Mouse (Mus musculus) kidney, adult 11 months (tissue): Measurements from ENCODE around the gene Mark1.
A peak's percentile ranks its signal among the peaks of the same experiment; 100 is the strongest.

Source experiments
- DNase-seq: peaks from one replicate; pipeline ENCODE4 v3.0.0; 2022

Gene Mark1

GRCm38 (mm10) chr1:184882281-184883268 lies 116.8 kb downstream of the Mark1 start, which contains the start of gene C130074G19Rik:
Gene C130074G19Rik (minus strand): TSS chr1:184883218.
- DNase-seq = peak; percentile 90

GRCm38 (mm10) chr1:184881861-184882260 lies 117.5 kb downstream of the Mark1 start:
- no peak for DNase-seq

GRCm38 (mm10) chr1:184881211-184881610 lies 118.2 kb downstream of the Mark1 start:
- DNase-seq = no peak

GRCm38 (mm10) chr1:184878860-184879259 lies 120.5 kb downstream of the Mark1 start:
- DNase-seq = peak; percentile 84

DNA sequence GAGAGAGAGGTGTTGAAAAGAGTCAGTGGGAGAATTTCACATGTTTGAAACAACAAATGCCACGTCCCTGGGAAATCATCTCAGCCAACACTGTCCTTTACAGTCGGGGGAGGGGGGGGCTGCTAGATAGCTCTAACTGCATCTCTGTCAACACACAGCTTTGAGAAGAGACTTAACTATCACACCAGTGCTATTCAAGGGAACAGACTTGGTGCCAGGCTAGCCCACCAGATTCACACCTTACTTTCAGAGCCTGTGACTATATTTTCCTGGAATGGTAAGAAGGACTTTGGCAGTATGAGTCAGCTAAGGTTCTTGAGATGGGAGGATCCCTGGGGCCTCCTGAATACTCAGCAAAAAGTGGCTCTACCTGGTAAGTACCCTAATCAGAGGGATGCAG lies 122.1 kb downstream of the Mark1 start:
- no peak for DNase-seq

DNA sequence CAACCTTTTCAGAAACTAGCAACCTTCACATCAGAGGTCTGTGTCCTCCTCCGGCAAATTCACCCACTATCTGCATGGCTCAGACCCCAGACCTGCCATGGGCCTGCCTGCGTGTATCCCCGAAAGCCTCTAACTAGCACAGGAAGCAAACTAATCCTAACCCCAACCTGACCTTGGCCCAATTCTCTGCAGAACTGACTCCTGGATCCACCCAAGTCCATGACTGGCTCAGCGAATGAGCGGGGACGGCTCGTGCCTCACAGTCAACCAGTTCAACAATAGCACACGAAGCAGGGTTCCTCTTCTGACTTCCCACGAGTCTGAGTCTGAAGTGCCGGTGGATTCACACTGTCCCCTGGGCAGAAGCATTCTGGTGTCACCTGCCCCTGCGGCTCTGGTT lies 125.5 kb downstream of the Mark1 start:
- no peak for DNase-seq

DNA sequence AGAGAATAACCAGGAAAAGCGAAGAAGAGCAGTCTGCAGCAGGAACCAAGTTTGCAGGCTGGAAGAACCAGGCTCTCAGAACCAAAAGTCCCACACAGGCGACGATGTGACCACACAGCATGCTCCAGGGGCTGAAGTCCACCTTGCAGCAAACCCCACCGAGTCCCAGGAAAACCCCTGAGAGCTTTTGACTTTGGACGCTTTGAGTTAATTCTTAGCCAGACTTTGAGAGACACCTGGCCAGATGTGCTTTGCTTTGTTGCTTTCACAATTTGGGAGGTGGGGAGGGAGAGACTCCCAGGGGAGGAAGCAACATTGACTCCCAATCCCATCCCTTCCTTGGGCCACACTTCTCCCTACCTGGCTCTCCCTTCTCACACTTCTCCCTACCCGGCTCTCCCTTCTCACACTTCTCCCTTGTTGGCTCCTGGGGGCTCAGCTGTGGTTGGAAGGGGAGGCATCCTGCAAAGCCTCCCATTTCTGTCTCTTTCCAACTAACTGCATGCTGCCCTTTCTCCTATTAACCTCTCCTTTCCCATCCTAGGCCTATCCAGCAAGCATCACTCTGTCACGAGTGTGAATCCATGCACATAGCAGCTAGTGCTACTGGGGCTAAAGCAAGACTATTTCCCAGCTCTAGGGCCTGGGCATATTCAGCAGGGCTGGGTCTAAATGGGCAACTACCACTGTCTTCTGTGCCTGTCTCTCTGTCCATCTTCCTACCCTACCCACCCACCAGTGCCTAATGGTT lies 127.1 kb downstream of the Mark1 start:
- peak; percentile 83 for DNase-seq

- DNase-seq = peak; percentile 69
Observed at GRCm38 (mm10) chr1:184871506-184871905, 127.9 kb downstream of the Mark1 start.

GRCm38 (mm10) chr1:184870646-184871385 lies 128.6 kb downstream of the Mark1 start:
- no peak for DNase-seq

GRCm38 (mm10) chr1:184869939-184870565 lies 129.3 kb downstream of the Mark1 start:
- DNase-seq = peak; percentile 87

GRCm38 (mm10) chr1:184867640-184868120 lies 131.7 kb downstream of the Mark1 start:
- no peak for DNase-seq

DNA sequence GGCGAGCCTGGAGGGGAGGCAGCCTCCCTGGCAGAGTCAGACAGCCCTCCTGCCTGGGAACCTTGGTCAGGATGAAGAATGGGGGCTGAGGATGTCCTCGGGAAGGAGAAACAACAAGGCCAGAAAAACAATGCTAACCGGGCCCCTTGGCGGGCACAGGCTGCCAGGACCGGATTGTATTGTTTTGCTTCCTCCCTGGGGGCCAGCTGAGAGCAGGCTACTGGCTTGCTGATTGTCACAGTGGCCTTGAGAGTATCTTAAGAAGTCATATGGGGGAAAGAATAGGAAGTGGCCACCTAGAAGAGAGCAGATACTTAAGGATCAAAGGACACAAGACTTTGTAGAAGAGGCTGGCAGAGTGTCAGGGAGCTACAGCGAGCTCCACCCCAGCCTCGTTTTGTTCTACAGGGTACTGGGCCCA lies 135.0 kb downstream of the Mark1 start:
- DNase-seq = peak; percentile 57

DNA sequence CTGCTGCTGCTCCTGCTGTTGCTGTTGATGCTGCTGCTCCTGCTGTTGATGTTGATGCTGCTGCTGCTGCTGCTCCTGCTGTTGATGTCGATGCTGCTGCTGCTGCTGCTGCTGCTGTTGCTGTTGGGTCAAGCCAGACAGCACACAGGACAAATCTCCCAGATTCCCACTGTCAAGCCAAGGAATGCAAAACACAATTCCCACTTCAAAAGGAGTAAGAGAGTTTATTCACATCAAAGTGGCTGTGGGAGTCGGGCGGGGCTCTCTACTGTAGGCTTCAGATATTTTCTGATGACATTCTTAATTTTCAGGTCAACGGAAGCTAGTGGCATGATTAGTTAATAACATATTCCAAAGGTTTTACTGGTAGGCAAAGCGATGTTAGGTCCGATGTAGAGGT lies 136.7 kb downstream of the Mark1 start:
- DNase-seq = no peak

DNA sequence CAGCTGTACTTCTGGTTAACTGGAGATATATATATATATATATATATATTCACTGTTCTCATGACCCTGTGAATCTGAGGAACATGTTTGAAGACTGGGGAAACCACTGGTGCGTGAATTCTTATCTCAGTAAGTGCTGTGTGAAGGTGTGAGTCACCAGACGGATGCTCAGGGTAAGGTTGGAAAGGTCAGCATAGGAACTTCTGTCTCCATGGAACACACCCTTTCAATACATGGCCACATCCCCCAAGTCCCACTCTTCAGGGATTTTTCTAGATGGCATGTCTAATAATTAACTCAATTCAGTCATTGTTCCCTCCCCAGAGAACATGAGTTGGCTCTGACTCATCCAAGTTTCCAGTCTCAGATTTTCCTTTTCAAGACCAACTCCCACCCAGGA lies 137.8 kb downstream of the Mark1 start:
- DNase-seq = no peak

DNA sequence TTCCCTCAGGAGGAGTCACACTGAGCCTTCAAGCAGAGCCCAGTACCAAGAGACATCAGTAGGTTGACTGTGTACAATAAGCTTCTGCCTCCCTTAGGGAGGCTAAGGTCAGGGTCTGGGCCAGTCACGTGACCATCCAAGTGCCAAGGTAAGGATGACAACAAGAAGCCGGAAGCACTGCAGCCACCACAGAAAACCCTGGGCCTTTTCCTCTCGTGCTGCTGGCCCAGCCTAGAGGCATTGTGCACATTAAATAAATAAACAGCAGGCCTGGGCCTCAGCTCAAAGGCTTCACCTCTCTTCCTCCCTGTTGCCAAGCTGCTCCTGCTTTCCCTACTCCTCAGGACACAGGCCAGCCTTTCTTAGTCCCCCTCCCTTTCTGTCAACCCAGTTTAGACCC lies 139.1 kb downstream of the Mark1 start:
- DNase-seq = no peak

- DNase-seq = peak; percentile 71
Observed at GRCm38 (mm10) chr1:184858253-184858652, 141.1 kb downstream of the Mark1 start.

- no peak for DNase-seq
Observed at GRCm38 (mm10) chr1:184857216-184857615, 142.2 kb downstream of the Mark1 start.

- no peak for DNase-seq
Observed at GRCm38 (mm10) chr1:184853922-184854321, 145.4 kb downstream of the Mark1 start.

DNA sequence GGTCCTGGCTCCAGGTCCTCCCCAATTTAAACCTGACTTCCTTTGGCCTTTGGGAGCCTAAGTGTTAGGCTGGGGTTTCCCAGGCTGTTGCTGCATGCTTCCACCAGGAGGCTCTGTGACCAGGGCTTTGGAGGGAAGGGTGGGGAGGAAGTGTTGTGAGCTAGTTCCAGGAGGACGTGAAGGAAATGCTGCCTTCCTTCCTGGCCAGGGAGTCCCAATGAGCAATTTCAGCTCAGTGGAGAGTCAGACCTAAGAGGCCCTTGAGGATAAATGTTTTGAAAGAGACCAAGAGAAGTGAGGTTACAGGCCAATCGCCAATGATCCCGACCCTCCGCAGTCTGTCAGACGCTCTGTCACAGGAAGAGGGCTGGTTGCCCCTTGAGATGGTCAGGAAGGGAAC lies 146.0 kb downstream of the Mark1 start:
- peak; percentile 76 for DNase-seq

GRCm38 (mm10) chr1:184851741-184852618 lies 147.4 kb downstream of the Mark1 start:
- DNase-seq = peak; percentile 97

GRCm38 (mm10) chr1:184851166-184851565 lies 148.2 kb downstream of the Mark1 start:
- DNase-seq = peak; percentile 82
